Comparison of ENCODE assay signal across 18 mouse cellular contexts in genomic region chr2:59488235-59488634, GRCm38 (mm10). TPM values are rescaled to one million over a fixed set of nuclear protein-coding genes. Genes with fewer than 3 reads are reported as not detected.
"Had no signal": no experiment of that assay in that cellular context is flagged by ENCODE, and none has a peak within 500 bp of the region (broad histone marks: within the 10 kb centered on the region; RNA-seq: fewer than 3 reads in every experiment).

No protein-coding gene starts in this region.

- H3K36me3 ChIP-seq: midbrain, embryonic 10.5 days; midbrain, embryonic 12.5 days; neural tube, embryonic 12.5 days; stomach, embryonic 15.5 days had no signal

- DNase-seq: lung, adult 18-20 months; lung, embryonic 14.5 days; lung, postnatal 10 days; lung, postnatal 4 days; midbrain, embryonic 14.5 days; right cerebral cortex, postnatal 14 days; thymus, adult 2 months; thymus, postnatal 25 days; thymus, postnatal 4 days had no signal

- H3K4me1 ChIP-seq: neural tube, embryonic 12.5 days; stomach, embryonic 15.5 days had no signal

- H3K9ac ChIP-seq: lung, embryonic 14.5 days; midbrain, embryonic 12.5 days; neural tube, embryonic 12.5 days; stomach, embryonic 15.5 days had no signal

- ATAC-seq: midbrain, embryonic 16.5 days had no signal

- H3K9me3 ChIP-seq: midbrain, embryonic 10.5 days; midbrain, embryonic 12.5 days; neural tube, embryonic 12.5 days; stomach, embryonic 15.5 days had no signal

- H3K27me3 ChIP-seq: neural tube, embryonic 12.5 days; stomach, embryonic 15.5 days had no signal

- H3K27ac ChIP-seq: midbrain, embryonic 10.5 days; midbrain, embryonic 12.5 days; neural tube, embryonic 12.5 days; stomach, embryonic 15.5 days; stomach, postnatal 0 days had no signal

- H3K4me2 ChIP-seq: lung, embryonic 14.5 days; midbrain, embryonic 12.5 days; neural tube, embryonic 12.5 days; stomach, embryonic 15.5 days had no signal

- H3K4me3 ChIP-seq: midbrain, embryonic 10.5 days; midbrain, embryonic 12.5 days; myocyte; neural tube, embryonic 12.5 days; stomach, embryonic 15.5 days had no signal

RNA-seq across cellular contexts. Expression of gene Dapl1, which starts 3.8 kb away (rescaled TPM):
- total RNA-seq: megakaryocyte-erythroid progenitor cell, adult 5-6 weeks had no signal
- polyA plus RNA-seq: myocyte; neural tube, embryonic 12.5 days; neural tube, embryonic 14.5 days had no signal
